Mouse (Mus musculus) forebrain, postnatal 0 days (tissue): ENCODE results near the gene Ovch2. TPM values are rescaled to one million over a fixed set of nuclear protein-coding genes. Genes with fewer than 3 reads are reported as not detected.

Experiments used
- ATAC-seq: fragments of 200-750 bp; cut with Nextera tagmentation; 2 replicates; pipeline ENCODE4 v1.8.0; 2017; ENCODE audit warnings: mild to moderate bottlenecking, moderate library complexity
- DNase-seq: peaks from one replicate; pipeline ENCODE4 v3.0.0-alpha.2; 2015
- H3K27ac ChIP-seq: fragments of 300-500 bp; sonication (generic); 2 replicates; pipeline ENCODE4 v1.5.1; 2014; ENCODE audit warnings: low read depth, mild to moderate bottlenecking, antibody characterized with exemption, low read length, moderate library complexity, mixed read lengths
- H3K27me3 ChIP-seq: fragments of 300-500 bp; sonication (generic); 2 replicates; pipeline ENCODE4 v1.6.1; 2014; ENCODE audit warnings: mild to moderate bottlenecking, low read length, mixed read lengths; ENCODE audit not compliant: insufficient read depth
- H3K36me3 ChIP-seq: fragments of 300-500 bp; sonication (generic); 2 replicates; pipeline ENCODE4 v1.6.1; 2014; ENCODE audit warnings: mild to moderate bottlenecking, moderate library complexity; ENCODE audit not compliant: insufficient read depth
- H3K4me1 ChIP-seq: fragments of 300-500 bp; sonication (generic); 2 replicates; pipeline ENCODE4 v1.6.1; 2014; ENCODE audit warnings: antibody characterized with exemption; ENCODE audit not compliant: insufficient read depth
- H3K4me2 ChIP-seq: fragments of 300-500 bp; sonication (generic); 2 replicates; pipeline ENCODE4 v1.6.1; 2014; ENCODE audit warnings: low read depth, mild to moderate bottlenecking, moderate library complexity
- H3K4me3 ChIP-seq: fragments of 300-500 bp; sonication (generic); 2 replicates; pipeline ENCODE4 v1.5.1; 2014; ENCODE audit warnings: low read depth, low read length, mixed read lengths
- H3K9ac ChIP-seq: fragments of 300-500 bp; sonication (generic); 2 replicates; pipeline ENCODE4 v1.6.1; 2014; ENCODE audit warnings: mild to moderate bottlenecking
- H3K9me3 ChIP-seq: fragments of 300-500 bp; sonication (generic); 2 replicates; pipeline ENCODE4 v1.6.1; 2016; ENCODE audit warnings: low read length
- CTCF ChIP-seq: sonication (generic); IDR thresholded peaks from 2 replicates; pipeline ENCODE4 v1.5.1; 2016; ENCODE audit warnings: antibody characterized with exemption, control low read depth, low read depth
- WGBS: fragments of 180-500 bp; shearing (Covaris S2); extraction: QIAGEN DNeasy Blood & Tissue Kit; methylation state at CpG from one replicate; pipeline ENCODE4 v1.1.7; 2014; 5-methylcytosine and 5-hydroxymethylcytosine counted together
- polyA plus RNA-seq: library from polyadenylated mRNA; unstranded; fragments of >200 nt; fragmentation: Nextera tagmentation; extraction: Ambion mirVana; gene quantifications from 2 replicates; pipeline ENCODE4 v1.2.1, GENCODE M21; 2015
- total RNA-seq: library from RNA; depleted of rRNA; stranded (reverse); fragments of >200 nt; gene quantifications from 2 replicates; pipeline ENCODE4 v1.2.3, GENCODE M21; 2014

The Ovch2 gene
- total and polyA plus RNA-seq, 2 experiments from 2014 or later = not detected

DNA sequence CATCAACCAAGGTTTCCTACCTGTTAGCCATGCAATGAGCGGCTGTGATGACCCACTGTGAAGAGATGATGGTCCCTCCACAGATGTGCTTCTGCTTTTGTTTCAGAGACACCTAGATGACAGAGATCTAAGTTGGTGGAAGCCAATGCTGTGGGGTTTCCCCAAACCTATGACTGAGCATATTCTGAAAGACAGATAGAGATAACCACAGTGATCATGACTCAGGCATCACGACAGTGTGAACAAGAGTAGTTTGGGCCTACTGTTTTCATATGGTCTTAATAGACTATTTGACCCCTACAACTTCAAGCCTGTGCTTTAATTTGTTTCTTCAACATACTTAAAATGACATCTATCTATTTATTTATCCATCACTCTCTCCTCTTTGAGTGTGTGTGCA lies 4.5 kb downstream of the Ovch2 start:
- Histone ChIP-seq H3K9me3 (no peaks in the 10 kb centered on the region), H3K4me2 (no peak overlapping the region), H3K27ac (no peak overlapping the region), H3K4me1 (no peaks in the 10 kb centered on the region), H3K9ac (no peak overlapping the region), H3K36me3 (no peaks in the 10 kb centered on the region), H3K27me3 (no peaks in the 10 kb centered on the region), H3K4me3 (no peak overlapping the region)
- no peak for DNase-seq
- 89% methylated on average over 2 of the region's 2 CpGs for WGBS
- no peak for TF ChIP-seq CTCF
- ATAC-seq = no peak

DNA sequence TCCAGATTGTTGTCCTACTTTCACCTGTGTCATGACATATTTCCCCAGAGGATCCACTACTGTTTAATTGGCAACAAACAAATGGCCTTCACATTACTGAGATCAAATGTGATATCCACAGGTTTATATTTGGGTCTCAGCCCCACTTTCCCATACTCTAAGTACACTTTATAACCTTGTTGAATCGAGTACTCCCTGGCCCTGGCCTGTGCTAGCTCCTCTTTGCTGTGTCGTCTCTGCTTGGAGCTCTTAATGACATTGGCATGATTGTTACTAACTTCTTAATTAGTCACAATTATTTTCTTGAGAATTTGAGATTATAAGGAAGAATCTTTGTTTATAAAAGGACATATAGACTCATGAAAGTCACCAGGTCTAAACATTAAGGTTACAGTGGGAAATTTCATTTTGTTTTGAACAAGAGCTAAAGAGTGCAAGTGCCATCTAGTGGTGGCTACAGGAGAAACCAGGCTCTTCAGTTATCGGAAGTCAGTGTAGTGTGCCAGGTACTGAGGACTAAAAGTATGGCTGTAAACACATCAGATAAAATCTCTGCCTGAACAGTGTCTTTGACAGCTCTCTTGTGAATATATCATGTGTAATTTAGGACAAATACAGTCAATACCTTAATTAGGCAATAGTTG lies 12.9 kb downstream of the Ovch2 start:
- Histone ChIP-seq H3K9ac (no peak overlapping the region), H3K4me2 (no peak overlapping the region), H3K36me3 (no peaks in the 10 kb centered on the region), H3K27ac (no peak overlapping the region), H3K9me3 (no peaks in the 10 kb centered on the region), H3K27me3 (no peaks in the 10 kb centered on the region), H3K4me3 (no peak overlapping the region), H3K4me1 (no peaks in the 10 kb centered on the region)
- ATAC-seq (peak; percentile 62), DNase-seq (peak; percentile 58)
- TF ChIP-seq CTCF = peak; percentile 78
- WGBS = 65% methylated on average over 3 of the region's 3 CpGs

DNA sequence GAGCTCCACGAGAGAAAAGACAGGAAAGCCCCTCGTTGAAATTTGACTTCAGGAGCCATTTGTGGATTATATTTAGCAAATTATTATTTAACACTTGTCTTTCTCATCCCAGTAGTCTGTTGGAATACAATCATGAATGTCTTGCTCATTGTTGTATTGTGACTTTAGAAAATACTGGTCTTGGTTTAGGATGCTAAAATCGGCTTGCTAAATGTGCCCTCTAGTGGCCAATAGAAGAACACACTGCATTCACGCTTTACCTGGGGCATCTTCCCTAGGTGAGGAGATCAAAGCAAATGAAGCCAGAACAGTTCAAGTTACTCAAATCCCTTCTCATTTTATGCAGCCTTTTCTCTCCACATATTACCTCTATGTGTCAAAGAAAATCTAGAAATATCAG lies 21.4 kb downstream of the Ovch2 start:
- Histone ChIP-seq H3K4me3 (no peak overlapping the region), H3K27me3 (no peaks in the 10 kb centered on the region), H3K4me2 (no peak overlapping the region), H3K27ac (no peak overlapping the region), H3K9ac (no peak overlapping the region), H3K36me3 (no peaks in the 10 kb centered on the region), H3K9me3 (no peaks in the 10 kb centered on the region), H3K4me1 (no peaks in the 10 kb centered on the region)
- ATAC-seq (no peak), DNase-seq (peak; percentile 58)
- 46% methylated on average over 4 of the region's 4 CpGs for WGBS
- TF ChIP-seq CTCF = peak; percentile 82

DNA sequence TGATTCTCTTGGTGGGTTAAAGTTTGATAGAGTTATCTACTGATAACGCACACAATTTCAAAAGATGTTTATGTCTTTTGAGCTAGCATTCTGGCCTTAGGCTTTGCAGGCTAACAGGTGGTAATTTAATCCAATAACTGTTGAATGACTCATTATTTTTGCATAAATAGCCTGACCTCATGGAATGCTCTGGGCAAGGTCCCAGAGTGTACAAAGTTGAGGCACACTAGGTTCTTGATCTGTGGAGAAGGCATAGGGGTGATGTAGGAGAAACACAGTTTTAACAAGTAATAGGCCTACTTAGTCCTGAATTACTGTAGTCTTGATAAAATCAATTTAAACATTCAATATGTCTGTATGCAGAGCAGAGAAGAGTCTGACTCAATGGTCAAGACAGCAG lies 22.8 kb downstream of the Ovch2 start:
- TF ChIP-seq CTCF = no peak

DNA sequence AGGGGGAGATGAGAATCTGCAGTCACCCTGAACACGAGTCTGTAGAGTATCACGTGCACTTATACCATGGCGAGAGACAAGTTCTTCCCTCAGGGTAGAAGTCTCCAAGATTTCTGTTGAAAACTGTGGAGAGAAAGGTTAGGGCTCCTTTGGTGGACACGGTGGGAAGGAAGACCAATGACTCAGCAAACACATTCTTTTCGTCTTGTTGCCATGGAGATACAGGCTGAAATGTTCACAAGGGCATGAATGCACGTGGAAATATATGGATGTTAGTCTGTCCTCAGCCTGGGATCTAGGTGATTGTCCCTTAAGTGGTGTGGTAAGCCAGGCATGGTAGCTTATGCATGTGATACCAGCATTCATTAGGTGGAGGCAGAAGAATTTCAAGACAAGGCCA lies 30.2 kb downstream of the Ovch2 start:
- DNase-seq (no peak), ATAC-seq (no peak)
- H3K4me3 ChIP-seq = no peak overlapping the region
- H3K9ac ChIP-seq = no peak overlapping the region
- H3K36me3 ChIP-seq = no peaks in the 10 kb centered on the region
- no peaks in the 10 kb centered on the region for H3K27me3 ChIP-seq
- H3K27ac ChIP-seq = no peak overlapping the region
- no peak for TF ChIP-seq CTCF
- H3K9me3 ChIP-seq = no peaks in the 10 kb centered on the region
- H3K4me2 ChIP-seq = no peak overlapping the region
- H3K4me1 ChIP-seq = no peaks in the 10 kb centered on the region
- WGBS = 55% methylated on average over 6 of the region's 6 CpGs

More for the DNA sequence above, 22.8 kb downstream of the Ovch2 start:
- H3K27ac ChIP-seq = no peak overlapping the region
- no peaks in the 10 kb centered on the region for H3K4me1 ChIP-seq
- no peaks in the 10 kb centered on the region for H3K27me3 ChIP-seq
- H3K36me3 ChIP-seq = no peaks in the 10 kb centered on the region
- WGBS = 75% methylated on average over 1 of the region's 1 CpGs
- no peak for DNase-seq
- no peak overlapping the region for H3K4me2 ChIP-seq
- H3K4me3 ChIP-seq = no peak overlapping the region
- no peak overlapping the region for H3K9ac ChIP-seq
- ATAC-seq = no peak
- H3K9me3 ChIP-seq = no peaks in the 10 kb centered on the region

DNA sequence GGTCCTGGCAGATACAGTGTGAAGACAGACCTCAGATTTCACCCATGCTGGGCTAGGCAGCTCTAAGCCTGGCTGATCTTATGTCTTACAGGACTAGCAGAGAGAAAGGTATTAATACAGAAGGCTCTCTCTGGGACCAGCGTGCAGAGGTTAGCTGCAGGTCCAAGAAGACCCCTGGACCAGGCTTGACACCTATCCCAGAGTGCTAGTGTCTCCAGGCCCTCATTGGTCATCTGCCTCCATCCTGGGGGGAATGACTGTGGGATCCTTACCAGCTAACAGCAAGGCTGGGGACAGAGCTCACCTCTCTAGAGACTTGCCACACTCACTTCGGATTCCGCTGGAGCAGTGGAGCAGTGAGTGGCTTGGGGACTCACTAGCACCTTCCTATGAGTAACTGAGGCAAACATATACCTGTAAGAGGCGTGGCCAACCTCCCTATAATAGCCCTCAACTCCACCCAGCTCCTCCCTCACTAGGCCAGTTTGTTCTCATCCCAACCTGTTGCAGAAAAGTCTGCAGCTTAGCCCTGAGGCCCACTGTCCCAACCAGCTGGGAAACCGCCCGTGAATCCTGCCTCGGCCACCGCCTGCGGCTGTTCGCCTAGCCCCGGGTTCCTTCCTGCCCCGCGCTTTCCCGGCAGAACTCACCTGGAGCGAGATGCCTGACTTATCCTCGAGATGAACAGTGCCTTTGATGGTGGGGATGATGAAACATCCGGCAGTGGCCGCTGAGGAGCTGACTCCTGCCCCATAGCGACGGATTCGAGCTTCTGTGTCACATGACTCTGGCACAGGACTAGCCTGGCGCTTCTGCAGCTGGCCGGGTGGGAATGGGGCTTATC lies 43.5 kb downstream of the Ovch2 start, which contains the start of gene Cyb5r2:
Cyb5r2 (minus strand) TSS at position 725 of the 844 bp plus-strand sequence.
- DNase-seq = peak; percentile 22
- no peaks in the 10 kb centered on the region for H3K9me3 ChIP-seq
- H3K36me3 ChIP-seq = no peaks in the 10 kb centered on the region
- peak; percentile 88 for ATAC-seq
- WGBS = 14% methylated on average over 23 of the region's 23 CpGs
- H3K4me3 ChIP-seq = peak within 1 kb of the TSS; percentile 8
- no peak within 1 kb of the TSS for H3K27ac ChIP-seq
- H3K27me3 ChIP-seq = no peaks in the 10 kb centered on the region
- TF ChIP-seq CTCF = peak; percentile 26; the same call in 1 of the 2 replicates
- H3K9ac ChIP-seq = peak within 1 kb of the TSS; percentile 22; the same call in 1 of the 2 replicates
- no peaks in the 10 kb centered on the region for H3K4me1 ChIP-seq
- peak within 1 kb of the TSS; percentile 46 for H3K4me2 ChIP-seq

DNA sequence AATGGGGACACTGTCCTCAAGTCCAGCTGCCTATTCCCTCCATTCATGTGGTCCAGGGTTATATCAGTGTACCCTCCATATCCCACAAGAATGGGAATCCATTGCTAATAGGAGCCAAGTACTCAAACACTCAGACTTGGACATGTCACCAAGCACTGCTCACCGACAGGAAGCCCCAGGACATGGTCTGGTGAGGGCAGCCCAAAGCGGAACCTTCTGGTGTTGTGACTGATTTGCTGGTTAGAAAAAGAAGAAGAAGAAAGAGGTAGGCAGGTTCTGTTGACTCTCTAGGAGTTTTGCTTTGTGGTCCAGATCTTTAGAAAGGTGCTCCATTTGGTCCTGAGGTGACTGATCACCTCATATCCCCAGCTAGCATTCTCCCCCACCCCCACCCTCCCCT lies 44.3 kb downstream of the Ovch2 start:
- Histone ChIP-seq H3K4me2 (no peak overlapping the region), H3K4me1 (no peaks in the 10 kb centered on the region), H3K4me3 (no peak overlapping the region), H3K27me3 (no peaks in the 10 kb centered on the region), H3K9ac (no peak overlapping the region), H3K36me3 (no peaks in the 10 kb centered on the region), H3K9me3 (no peaks in the 10 kb centered on the region), H3K27ac (no peak overlapping the region)
- WGBS = 92% methylated on average over 2 of the region's 2 CpGs
- no peak for ATAC-seq
- no peak for DNase-seq
- TF ChIP-seq CTCF = no peak
